Mouse (Mus musculus) mesoderm, embryonic 11.5 days (tissue): ENCODE results near the gene Cabp2.

ENCODE experiments used
- DNase-seq: peaks from one replicate; pipeline ENCODE4 v3.0.0-alpha.2; 2012; ENCODE audit warnings: low read depth, low spot score

Gene Cabp2

DNA sequence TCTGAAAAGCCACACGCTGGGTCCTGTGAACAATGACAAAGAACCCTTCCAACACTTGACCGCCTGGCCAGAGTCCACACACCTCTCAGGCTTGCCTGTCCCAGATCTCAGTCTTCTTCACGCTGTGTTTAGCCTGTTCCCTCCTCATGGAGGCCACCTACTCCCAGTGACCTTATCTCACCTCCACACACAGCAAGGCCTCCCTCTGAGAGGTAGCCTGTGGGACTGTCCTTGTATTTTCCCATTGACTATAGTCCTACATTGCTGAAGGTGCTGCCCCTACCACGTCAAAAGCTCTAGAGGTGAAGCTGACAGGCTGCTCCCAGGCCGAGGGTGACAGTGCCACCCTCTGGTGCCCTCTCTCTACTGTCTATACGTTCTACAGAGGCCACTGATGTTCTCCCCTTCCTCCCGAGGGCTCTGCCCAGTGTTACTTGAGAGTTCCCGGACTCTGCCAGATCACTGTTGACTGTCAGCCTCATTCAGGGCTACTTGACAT is 818 bp upstream of the Cabp2 start:
- no peak for DNase-seq

DNA sequence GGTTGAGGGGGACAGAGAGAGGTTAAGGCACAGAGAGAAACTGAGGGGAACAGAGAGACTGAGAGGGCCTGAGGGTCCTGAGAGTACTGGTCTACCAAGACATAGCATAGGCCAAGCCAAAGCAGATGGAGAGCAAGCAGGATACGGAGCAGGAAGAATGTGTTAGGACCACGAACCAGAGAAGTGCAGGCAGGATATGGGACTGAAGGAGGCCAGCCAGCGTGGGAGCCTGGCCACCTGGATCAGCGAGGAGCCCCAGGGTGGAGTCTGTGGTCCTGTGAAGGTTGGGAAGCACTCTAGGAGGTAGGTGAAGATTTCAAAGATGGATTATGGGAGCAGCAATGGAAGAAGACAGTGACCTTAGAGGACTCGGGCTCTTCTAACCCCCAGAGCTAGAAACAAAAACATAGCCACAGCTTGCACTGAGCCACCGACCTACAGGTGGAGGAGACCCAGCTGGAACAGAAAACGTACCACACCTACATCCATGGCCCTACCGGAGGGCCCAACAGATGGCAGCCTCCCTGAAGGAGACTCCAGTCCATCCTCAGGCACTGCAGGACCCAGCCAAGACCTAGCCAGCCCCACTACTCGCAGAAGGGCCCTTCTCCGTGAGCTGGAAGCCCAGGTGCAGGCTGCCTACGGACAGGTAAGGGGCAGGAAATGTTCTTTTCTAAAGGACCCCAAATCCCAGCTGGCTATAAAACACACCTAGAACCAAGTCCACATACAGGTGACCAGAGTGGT is 1.0 kb downstream of the Cabp2 start:
- no peak for DNase-seq

DNA sequence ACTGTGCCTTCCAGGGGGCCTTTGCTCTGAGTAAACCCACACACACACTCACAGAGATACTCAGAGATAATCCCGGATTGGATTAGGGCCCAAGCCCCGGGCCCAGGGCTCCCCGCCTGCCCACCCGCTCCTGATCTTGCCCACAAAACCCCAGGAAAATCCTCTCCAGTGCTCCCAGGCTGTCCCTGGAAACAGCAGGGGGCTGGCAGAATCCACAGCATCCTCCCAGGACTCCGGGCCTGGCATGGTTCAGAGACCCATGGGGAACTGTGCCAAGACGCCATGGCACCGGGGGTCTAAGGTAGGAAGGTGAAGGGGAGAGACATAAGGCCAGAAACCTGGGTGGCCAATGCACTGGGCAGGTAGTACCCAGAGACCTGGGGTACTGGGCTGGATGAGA is 1.9 kb downstream of the Cabp2 start:
- DNase-seq: no peak

DNA sequence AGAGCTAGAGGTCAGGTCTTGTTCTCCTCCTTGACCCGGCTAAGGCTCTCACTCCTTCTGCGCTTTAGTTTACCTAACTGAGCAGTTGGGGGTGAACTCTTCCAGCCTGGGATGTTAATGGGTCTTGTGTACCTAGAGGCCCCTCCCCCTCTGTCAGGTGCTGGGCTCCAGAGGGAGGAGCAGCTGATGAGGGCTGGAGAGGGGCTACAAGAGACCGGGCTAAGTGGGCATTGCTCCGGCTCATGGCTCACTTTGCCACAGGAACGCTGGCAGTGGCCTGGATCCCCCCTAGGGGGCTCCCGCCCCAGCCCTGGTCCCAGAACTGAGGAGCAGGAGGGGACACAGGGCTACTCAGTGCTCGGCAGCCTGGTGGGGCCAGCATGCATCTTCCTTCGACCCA is 2.4 kb downstream of the Cabp2 start:
- DNase-seq: no peak

DNA sequence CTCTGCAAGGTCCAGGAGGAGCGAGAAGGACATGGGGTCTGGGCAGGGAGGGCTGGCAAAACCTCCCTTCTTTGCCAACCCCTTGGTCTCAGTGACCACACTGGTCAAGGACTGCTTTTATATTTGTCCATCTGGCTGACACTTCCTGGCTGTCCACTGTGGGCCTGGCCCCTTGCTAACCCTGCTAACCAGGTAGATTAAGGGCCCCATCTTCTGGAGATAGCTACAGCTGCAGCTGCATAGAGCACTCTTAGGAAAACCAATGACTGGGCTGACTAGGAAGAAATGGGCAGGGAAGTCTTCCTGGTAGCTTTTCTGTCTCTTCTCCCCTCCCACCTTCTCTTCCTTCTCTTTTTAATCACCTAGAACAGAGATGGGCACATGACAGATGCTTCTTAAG is 3.6 kb downstream of the Cabp2 start:
- DNase-seq: no peak

DNA sequence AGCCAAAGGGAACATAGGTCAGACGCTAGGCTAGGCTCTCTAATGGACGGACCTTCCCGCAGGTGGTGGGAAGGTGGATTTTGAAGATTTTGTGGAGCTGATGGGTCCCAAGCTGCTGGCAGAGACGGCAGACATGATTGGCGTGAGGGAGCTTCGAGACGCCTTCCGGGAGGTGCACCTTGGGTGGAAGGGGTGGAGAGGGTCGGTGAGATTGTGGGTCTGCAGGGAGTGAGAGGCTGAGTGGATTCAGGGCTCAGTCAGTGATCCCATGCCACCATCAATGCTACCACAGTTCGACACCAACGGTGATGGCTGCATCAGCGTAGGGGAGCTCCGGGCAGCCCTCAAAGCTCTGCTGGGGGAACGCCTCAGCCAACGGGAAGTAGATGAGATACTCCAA is 4.8 kb downstream of the Cabp2 start:
- no peak for DNase-seq

DNA sequence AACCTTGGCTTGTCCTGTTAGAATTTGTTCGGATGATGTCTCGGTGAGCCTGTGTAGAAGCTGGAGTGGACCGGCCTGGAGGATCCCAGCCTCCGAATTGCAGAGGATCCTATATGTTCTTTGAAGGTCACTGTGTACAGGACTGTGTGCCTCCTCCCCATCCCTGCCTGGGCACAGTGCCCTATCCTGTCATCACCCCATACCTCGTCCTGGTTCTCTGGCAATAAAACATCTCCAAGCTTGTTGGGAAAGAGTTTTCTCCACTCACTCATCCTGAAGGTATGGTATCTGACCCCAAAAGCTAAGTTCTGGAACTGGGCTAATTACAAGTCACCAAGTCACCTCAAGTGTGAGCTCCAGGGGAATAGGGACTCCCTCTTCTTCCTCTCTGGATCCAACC is 5.7 kb downstream of the Cabp2 start:
- DNase-seq: no peak

DNA sequence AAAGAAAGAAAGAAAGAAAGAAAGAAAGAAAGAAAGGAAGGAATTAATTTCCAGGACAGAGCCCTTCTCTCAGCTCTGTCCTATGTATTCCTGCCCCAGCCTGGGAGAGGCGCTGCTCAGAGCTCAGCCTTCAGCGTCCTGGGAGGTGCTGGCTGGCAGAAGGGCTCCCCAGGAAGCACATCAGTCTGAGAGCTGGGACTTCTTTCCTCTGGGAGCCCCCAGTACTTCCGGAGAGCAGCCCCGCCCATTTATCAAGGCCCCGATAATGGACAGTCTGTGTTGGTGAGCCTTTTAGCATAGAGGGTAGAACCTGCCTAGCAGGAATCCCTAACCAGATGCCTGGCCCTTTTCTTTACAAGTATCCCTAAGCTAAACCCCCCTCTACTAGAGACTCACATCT is 6.8 kb downstream of the Cabp2 start:
- no peak for DNase-seq

DNA sequence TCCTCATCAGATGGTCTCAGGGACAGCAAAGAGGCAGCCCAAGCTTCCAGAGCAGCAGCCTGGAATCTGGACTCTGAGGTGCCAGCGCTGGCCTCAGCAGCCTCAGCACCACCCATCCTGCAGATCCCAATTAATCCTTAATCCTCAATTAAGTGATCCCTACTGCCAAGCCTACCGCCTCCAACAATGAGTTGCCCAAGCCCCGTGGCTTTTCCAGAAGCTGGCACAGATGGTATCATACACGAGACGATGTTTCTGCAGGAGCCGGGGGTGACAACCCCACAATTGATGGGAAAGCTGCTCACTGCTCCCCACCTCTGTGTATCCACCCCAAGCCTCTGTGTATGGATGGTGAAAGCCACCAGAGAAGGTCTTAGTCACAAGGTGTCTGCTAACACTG is 7.8 kb downstream of the Cabp2 start:
- DNase-seq: no peak

DNA sequence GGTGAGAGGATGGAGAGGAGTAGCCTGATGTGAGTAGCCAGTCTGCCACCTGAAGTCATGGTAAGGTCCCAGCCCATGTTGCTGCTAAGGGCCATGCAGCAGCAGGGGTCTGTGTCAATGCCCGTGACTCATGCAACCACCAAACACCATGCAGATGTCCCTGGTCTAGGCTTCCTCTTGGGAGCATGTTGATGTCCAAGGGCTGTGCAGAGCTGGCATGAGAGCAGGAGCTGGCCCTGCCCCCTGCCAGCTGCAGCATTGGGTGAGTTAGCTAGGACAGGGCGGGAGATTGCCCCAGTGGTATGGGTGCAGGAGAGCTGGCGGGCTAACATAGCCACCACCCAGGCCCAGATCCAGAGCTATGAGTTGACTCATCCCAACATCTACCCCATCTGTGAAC is 9.1 kb downstream of the Cabp2 start:
- DNase-seq: no peak

DNA sequence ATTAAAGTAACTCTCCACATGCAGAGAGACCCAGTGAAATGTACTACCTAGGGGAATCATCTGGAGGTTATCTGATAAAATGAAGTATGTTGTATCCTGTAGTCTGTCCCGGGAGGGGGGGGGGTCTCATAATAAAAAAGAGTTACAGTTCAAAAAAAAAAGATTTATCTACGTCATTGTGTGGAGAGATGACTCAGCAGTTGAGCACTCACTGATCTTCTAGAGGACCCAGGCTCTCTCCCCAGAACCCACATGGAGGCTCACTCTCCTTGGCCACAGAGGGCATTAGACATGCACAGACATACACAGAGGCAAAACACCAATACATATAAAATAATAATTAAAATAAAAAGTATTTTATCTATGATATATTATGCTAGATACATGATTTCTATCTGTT is 10.0 kb downstream of the Cabp2 start:
- no peak for DNase-seq

DNA sequence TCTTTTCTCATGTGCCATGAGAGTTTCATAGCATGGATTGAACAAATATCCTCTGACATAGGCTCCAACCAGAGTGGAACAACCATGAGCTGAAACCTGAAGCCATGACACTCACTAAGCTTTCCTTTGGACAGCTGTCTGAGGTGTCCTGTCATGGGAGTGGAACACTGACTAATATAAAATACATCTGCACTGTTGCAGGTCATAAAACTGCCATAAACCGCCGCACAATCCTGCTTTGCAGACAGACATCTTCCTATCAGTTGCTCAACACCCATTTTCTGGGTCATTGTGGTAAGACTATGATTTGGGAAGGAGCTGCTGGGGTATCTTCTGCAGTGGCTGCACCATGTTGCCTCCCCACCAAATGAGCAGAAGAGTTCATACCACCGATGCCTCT is 11.4 kb downstream of the Cabp2 start:
- no peak for DNase-seq

DNA sequence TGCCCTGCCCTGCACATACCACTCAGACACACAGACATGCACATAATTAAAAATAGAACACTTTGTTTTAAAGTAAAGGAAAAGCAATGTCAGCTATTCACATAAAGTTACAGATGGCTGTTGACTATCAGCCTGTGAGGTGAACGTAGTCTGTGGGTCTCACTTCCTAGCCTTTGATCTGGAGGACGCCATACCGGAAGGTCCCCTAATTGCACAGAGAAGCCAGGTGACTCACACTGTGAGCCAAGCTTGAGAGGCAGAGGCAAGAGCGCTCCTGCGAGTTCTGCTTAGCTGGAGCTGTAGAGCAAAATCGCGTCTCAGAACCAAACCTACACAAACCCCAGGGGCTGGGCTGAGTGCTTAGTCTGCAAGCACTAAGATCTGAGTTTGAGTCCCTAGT is 12.4 kb downstream of the Cabp2 start:
- no peak for DNase-seq

DNA sequence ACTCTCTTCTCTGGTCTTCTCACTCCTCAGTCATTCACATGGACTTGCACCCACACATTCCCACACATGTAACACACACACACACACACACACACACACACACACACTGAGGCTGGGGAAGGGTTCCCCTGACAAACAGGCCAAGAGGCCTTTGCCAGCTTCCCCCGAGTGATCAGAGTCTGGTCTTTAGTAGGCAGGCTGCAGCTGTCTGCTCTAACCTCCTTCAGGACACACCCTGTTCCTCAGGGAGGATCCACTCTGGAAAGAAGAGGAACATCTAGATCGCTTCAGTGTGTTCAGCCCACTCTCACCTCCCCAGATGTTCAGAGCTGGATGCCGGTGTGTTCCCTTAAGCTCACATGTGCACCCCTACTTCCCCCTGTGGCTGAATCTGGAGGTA is 13.0 kb downstream of the Cabp2 start:
- DNase-seq: no peak

DNA sequence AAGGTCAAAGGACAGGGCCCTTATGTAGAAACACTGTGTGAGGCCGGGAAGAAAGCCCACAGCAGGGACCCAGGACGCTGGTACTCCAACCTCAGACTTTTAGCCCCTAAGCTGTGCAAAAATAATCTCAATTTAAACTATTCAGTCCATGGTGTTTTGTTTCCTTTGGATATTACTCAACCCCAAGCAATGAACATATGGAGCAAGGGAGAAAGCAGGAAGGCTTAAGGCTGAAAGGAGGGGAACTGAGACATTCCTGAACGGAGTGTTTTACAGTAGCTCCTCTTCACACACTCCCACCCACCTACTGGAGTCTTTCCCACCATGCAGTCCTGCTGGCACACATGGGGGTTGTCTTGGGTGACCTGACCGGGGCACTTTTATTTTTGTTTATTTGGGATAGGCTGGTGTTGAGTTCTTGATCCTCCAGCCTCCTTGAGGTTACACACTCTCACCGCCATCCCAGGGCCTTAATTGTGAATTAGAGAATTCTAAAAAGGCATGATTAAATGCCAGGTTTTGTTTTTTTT is 13.5 kb downstream of the Cabp2 start:
- DNase-seq: no peak

DNA sequence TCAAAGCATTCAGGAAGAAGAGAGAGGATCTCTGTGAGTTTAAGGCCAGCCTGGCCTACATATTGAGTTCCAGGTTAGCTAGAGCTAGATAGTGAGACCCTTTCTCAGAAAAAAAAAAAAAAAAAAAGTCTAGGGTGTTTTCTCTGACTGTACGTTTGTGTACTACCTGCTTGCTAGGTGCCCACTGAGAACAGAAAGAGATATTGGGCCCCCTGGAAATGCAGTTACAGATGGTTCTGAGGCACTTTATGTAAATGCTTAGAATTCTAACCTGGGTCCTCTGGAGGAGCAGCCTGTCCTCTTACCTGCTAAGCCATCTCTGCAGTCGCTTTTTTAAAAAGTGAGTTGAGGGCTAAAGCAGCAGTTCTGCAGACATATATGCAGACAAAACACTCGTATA is 14.4 kb downstream of the Cabp2 start:
- no peak for DNase-seq

DNA sequence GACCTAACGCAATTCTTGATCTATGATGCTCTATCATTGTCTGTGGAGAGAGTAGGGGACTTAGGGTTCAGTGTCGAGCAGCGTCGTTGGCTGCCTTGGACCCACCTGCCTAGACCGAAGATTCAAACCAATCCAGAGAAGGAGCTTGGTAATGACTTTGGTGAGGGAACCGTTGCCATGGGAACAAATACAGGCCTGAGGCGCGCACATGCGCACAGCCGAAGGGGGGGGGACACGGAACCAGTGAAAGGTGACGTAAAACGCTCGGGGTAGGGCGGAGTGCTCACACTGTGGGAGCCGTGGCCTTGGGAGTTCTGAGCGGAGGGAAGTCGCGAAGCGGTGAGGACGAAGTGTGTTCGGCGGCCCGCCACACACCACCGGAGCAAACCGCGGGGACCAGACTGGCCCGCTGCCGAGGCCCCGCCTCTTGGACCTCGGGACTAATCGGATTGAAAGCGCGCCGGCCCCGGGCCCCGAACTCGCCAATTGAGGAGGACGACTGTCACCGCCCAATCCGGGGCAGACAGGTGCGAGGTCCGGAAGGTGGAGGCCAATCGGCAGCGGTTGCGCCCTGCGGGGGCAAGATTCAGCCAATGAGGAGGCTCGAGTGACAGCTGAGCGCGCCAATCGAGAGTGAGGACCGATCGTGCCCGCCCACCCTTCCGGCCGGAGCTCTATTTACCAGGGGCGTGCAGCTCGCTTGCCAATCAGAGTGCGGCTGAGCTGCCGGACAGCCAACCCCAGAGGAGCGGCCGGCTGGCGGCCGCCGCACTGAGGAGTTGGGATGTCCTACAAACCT is 15.5 kb downstream of the Cabp2 start, which contains the start of gene Cdk2ap2:
Gene Cdk2ap2, plus strand, starts transcription at position 541 of the 799 bp plus-strand sequence.
- peak; percentile 99 for DNase-seq

DNA sequence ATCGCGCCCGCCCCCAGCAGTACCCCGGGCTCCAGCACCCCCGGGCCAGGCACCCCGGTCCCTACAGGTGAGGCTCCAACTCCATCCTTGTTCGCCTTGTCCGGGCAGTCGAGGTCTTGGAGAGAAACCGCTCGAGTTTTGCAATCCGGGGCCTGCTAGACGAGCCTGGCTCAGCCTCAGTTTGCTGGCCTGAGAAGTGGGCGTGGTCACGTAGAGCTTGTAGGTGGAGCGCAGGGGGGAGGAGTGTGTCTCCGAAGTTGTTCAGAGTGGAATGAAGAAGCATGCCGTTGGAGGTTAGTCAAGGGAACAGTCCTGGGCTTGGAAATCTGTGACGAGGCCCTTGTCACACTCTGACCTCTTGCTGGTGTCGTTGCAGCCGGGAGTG is 16.1 kb downstream of the Cabp2 start:
- DNase-seq: no peak

DNA sequence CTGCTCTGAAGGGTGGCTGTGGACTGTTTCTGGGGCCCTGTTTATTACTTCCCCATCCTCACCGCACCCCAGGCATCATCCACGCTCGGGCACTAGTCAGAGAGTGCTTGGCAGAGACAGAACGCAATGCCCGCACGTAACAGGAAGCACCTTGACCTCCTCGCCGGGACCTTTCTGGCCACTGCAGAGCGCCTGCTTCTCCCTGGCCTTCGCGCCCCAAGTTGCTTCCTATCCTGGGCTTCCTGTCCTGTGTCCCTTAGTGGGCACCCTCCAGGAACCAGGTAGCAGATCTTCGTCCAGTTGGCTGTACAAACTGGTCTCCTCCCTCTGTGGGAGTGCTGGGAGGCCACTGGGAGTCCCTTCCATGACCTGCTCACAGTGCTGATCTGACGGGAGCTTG is 17.0 kb downstream of the Cabp2 start:
- DNase-seq: no peak

DNA sequence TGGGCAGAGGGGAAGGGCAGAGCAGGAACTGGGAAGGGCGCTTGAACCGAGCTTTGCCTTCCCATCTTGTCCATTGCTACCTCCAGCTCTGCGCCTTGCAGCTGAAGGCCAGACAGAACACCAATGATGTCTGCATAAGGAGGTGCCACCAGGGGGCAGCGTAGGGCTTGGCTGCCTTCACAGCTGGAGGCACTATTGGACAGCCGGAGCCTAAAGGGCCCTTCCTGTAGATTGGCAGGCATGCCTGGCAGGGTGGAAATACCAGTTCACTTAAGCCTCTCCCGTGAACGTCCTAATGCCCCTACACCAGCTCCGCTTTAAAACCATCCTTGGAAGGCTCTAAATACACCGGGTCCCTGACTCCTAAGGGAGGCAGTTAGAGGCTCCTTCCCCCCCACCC is 17.7 kb downstream of the Cabp2 start:
- peak; percentile 91 for DNase-seq

DNA sequence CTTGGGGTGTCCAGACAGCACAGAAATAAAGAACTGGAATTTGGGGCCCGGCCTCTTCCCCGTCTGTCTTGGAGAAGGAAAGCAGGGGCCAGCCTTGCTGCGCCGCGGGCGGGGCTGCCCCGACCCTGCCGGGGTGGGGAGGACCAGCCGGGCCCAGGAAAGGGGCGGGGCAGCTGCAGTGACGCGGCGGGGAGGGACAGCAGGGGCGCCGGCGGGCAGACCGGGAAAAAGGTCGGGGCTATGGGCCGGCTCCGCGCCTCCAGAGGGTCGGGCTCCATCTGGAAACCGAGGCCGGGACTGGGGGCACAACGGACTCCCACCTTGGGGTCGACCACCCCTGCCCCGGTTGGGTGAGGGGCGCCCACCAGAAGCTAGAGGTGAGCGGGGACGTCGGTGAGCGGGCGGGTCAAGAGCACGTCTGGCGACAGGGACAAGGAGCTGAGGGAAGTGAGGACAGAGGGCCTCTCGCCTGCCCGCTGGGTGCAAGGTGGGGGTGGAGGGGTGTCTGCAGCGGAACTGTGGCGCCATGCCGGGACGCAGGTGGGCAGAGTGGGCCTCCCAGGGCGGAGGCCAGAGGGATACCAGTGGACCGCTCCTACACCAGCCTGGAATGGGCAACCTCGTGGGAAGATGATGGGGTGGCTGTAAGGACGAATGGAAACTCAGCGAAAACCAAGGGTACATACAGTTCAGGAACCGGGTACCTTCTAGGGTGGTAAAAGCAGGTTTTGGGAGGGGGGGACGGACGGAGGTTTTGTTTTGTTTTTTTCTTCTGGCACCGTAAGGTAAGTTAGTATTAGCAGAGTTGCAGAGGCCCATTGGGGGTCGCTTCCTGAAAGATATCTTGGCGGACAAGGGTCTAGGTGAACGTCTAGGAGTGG is 18.7 kb downstream of the Cabp2 start, which contains the start of gene Pitpnm1:
Gene Pitpnm1, plus strand, starts transcription at position 162 of the 881 bp plus-strand sequence.
- peak; percentile 30 for DNase-seq
